Mouse (Mus musculus): Measurements from ENCODE around the gene Ift27. TPM values are rescaled to one million over a fixed set of nuclear protein-coding genes. Genes with fewer than 3 reads are reported as not detected.

The Ift27 gene
- polyA plus RNA-seq, 1 experiment = 46.2 TPM

GRCm38 (mm10) chr15:78195096-78195880 lies 21.4 kb upstream of the Ift27 start:
- H3K36me3 ChIP-seq (ENCODE audit: control insufficient read depth, insufficient read depth, low read length) = no peaks in the 10 kb centered on the region
- no peak overlapping the region for H3K27ac ChIP-seq (ENCODE audit: insufficient read depth, low read depth, low read length)
- H3K4me3 ChIP-seq (ENCODE audit: insufficient read depth, low read depth, low read length) = no peak overlapping the region
- TF ChIP-seq POLR2A (IDR thresholded peaks at IDR 0.05; ENCODE audit: low read depth, low read length) (no peak), CTCF (conservative IDR thresholded peaks at IDR 0.05; ENCODE audit: insufficient read depth, insufficient read length, low read depth, low read length) (no peak)
- no peaks in the 10 kb centered on the region for H3K4me1 ChIP-seq (ENCODE audit: control insufficient read depth, insufficient read depth, low read length)
- no peaks in the 10 kb centered on the region for H3K27me3 ChIP-seq (replicated peaks; ENCODE audit: control insufficient read depth, insufficient read depth, low read length)
- no peak for DNase-seq
- 66% methylated on average over 28 of the region's 28 CpGs for WGBS

GRCm38 (mm10) chr15:78194320-78194719 lies 20.4 kb upstream of the Ift27 start:
- no peak overlapping the region for H3K4me3 ChIP-seq (ENCODE audit: insufficient read depth, low read depth, low read length)
- DNase-seq = no peak
- 63% methylated on average over 3 of the region's 3 CpGs for WGBS
- H3K36me3 ChIP-seq (ENCODE audit: control insufficient read depth, insufficient read depth, low read length) = no peaks in the 10 kb centered on the region
- no peak overlapping the region for H3K27ac ChIP-seq (ENCODE audit: insufficient read depth, low read depth, low read length)
- no peaks in the 10 kb centered on the region for H3K4me1 ChIP-seq (ENCODE audit: control insufficient read depth, insufficient read depth, low read length)
- no peaks in the 10 kb centered on the region for H3K27me3 ChIP-seq (replicated peaks; ENCODE audit: control insufficient read depth, insufficient read depth, low read length)
- TF ChIP-seq CTCF (conservative IDR thresholded peaks at IDR 0.05; ENCODE audit: insufficient read depth, insufficient read length, low read depth, low read length) (no peak), POLR2A (IDR thresholded peaks at IDR 0.05; ENCODE audit: low read depth, low read length) (no peak)

GRCm38 (mm10) chr15:78189636-78190035 lies 15.7 kb upstream of the Ift27 start:
- no peak for TF ChIP-seq POLR2A (IDR thresholded peaks at IDR 0.05; ENCODE audit: low read depth, low read length)
- no peak for TF ChIP-seq CTCF (conservative IDR thresholded peaks at IDR 0.05; ENCODE audit: insufficient read depth, insufficient read length, low read depth, low read length)
- H3K4me1 ChIP-seq (ENCODE audit: control insufficient read depth, insufficient read depth, low read length) = no peaks in the 10 kb centered on the region
- H3K36me3 ChIP-seq (ENCODE audit: control insufficient read depth, insufficient read depth, low read length) = no peaks in the 10 kb centered on the region
- H3K27me3 ChIP-seq (replicated peaks; ENCODE audit: control insufficient read depth, insufficient read depth, low read length) = no peaks in the 10 kb centered on the region
- no peak overlapping the region for H3K27ac ChIP-seq (ENCODE audit: insufficient read depth, low read depth, low read length)
- 84% methylated on average over 7 of the region's 7 CpGs for WGBS
- no peak for DNase-seq
- H3K4me3 ChIP-seq (ENCODE audit: insufficient read depth, low read depth, low read length) = no peak overlapping the region

- 68% methylated on average over 3 of the region's 3 CpGs for WGBS
- TF ChIP-seq CTCF (conservative IDR thresholded peaks at IDR 0.05; ENCODE audit: insufficient read depth, insufficient read length, low read depth, low read length) (no peak), POLR2A (IDR thresholded peaks at IDR 0.05; ENCODE audit: low read depth, low read length) (no peak)
- no peak for DNase-seq
- Histone ChIP-seq H3K27ac (ENCODE audit: insufficient read depth, low read depth, low read length) (no peak overlapping the region), H3K4me3 (ENCODE audit: insufficient read depth, low read depth, low read length) (no peak overlapping the region), H3K4me1 (ENCODE audit: control insufficient read depth, insufficient read depth, low read length) (no peaks in the 10 kb centered on the region), H3K36me3 (ENCODE audit: control insufficient read depth, insufficient read depth, low read length) (no peaks in the 10 kb centered on the region), H3K27me3 (replicated peaks; ENCODE audit: control insufficient read depth, insufficient read depth, low read length) (no peaks in the 10 kb centered on the region)
Measured at GRCm38 (mm10) chr15:78188546-78188945, 14.6 kb upstream of the Ift27 start.

DNA sequence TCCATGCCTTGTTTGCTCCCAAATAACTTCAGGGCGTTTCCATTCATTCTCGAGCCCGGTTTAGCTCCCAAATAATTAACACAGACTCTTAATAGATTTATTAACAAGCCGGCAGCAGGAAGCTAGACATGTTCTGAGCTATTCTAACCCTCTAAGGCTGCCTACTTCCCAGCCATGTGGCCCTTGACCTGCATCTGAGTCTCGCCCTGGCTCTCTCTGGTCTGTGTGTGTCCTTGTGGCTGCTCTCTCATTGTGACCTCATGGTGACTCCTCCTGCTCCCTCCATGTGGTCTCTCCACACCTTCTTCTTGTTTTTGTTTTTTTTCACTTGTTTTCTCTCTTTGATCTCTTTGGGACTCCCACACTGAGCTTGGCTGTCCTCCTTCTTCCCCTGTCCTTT lies 13.0 kb upstream of the Ift27 start:
- Histone ChIP-seq H3K36me3 (ENCODE audit: control insufficient read depth, insufficient read depth, low read length) (no peaks in the 10 kb centered on the region), H3K27ac (ENCODE audit: insufficient read depth, low read depth, low read length) (no peak overlapping the region), H3K27me3 (replicated peaks; ENCODE audit: control insufficient read depth, insufficient read depth, low read length) (no peaks in the 10 kb centered on the region), H3K4me3 (ENCODE audit: insufficient read depth, low read depth, low read length) (no peak overlapping the region), H3K4me1 (ENCODE audit: control insufficient read depth, insufficient read depth, low read length) (no peaks in the 10 kb centered on the region)
- DNase-seq = peak; percentile 11
- 38% methylated on average over 5 of the region's 5 CpGs for WGBS
- TF ChIP-seq POLR2A (IDR thresholded peaks at IDR 0.05; ENCODE audit: low read depth, low read length) (no peak), CTCF (conservative IDR thresholded peaks at IDR 0.05; ENCODE audit: insufficient read depth, insufficient read length, low read depth, low read length) (no peak)

- H3K27me3 ChIP-seq (replicated peaks; ENCODE audit: control insufficient read depth, insufficient read depth, low read length) = no peaks in the 10 kb centered on the region
- no peak overlapping the region for H3K27ac ChIP-seq (ENCODE audit: insufficient read depth, low read depth, low read length)
- no peak for TF ChIP-seq CTCF (conservative IDR thresholded peaks at IDR 0.05; ENCODE audit: insufficient read depth, insufficient read length, low read depth, low read length)
- no peak for TF ChIP-seq POLR2A (IDR thresholded peaks at IDR 0.05; ENCODE audit: low read depth, low read length)
- H3K4me3 ChIP-seq (ENCODE audit: insufficient read depth, low read depth, low read length) = no peak overlapping the region
- H3K36me3 ChIP-seq (ENCODE audit: control insufficient read depth, insufficient read depth, low read length) = no peaks in the 10 kb centered on the region
- 88% methylated on average over 4 of the region's 4 CpGs for WGBS
- DNase-seq = no peak
- H3K4me1 ChIP-seq (ENCODE audit: control insufficient read depth, insufficient read depth, low read length) = no peaks in the 10 kb centered on the region
Measured at GRCm38 (mm10) chr15:78185609-78186008, 11.7 kb upstream of the Ift27 start.

DNA sequence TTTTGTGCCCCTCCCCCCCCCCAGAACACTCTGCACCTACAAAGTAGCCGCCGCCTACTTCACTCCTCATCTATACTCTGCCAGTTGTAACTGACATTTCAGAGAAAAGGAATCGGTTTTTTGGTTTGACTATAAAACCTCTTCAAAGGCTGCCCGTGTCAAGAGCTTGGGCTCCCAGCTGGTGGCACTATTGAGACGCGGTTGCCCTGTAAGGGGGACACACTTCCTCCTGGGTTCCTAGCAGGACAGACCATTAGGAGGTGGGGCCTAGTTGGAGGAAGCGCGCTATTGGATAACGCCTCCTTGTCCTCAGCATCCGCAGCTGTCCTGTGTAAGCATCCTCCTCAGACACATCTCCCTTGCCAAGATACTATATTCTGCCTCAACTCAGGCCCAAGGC lies 10.9 kb upstream of the Ift27 start:
- no peak for DNase-seq
- TF ChIP-seq POLR2A (IDR thresholded peaks at IDR 0.05; ENCODE audit: low read depth, low read length) (no peak), CTCF (conservative IDR thresholded peaks at IDR 0.05; ENCODE audit: insufficient read depth, insufficient read length, low read depth, low read length) (peak; percentile 42)
- Histone ChIP-seq H3K4me3 (ENCODE audit: insufficient read depth, low read depth, low read length) (no peak overlapping the region), H3K36me3 (ENCODE audit: control insufficient read depth, insufficient read depth, low read length) (no peaks in the 10 kb centered on the region), H3K4me1 (ENCODE audit: control insufficient read depth, insufficient read depth, low read length) (no peaks in the 10 kb centered on the region), H3K27ac (ENCODE audit: insufficient read depth, low read depth, low read length) (no peak overlapping the region), H3K27me3 (replicated peaks; ENCODE audit: control insufficient read depth, insufficient read depth, low read length) (no peaks in the 10 kb centered on the region)
- 4% methylated on average over 10 of the region's 10 CpGs for WGBS
